Mouse (Mus musculus) myocyte (in vitro differentiated cells): Measurements from ENCODE around the gene D630045J12Rik.

Experiments used
- E2F4 ChIP-seq: IDR thresholded peaks from one replicate; pipeline ENCODE4 v1.6.1; 2011; ENCODE audit warnings: mild to moderate bottlenecking, control low read depth, moderate library complexity; ENCODE audit not compliant: insufficient read depth
- MAX ChIP-seq: IDR thresholded peaks from one replicate; pipeline ENCODE4 v1.6.1; 2011; ENCODE audit warnings: low read depth, mild to moderate bottlenecking, control low read depth
- MYOD1 ChIP-seq, 3 experiments: IDR thresholded peaks; one replicate each; pipeline ENCODE4 v1.6.1; 2011; ENCODE audit warnings: control low read depth in 2 of 3, low read depth in 2 of 3, mild to moderate bottlenecking in 2 of 3, moderate library complexity in 1 of 3; ENCODE audit not compliant: insufficient read length in 2 of 3, control insufficient read depth in 1 of 3
- MYOG ChIP-seq, 3 experiments: IDR thresholded peaks; one replicate each; pipeline ENCODE4 v1.6.1; 2011; ENCODE audit warnings: control low read depth in 2 of 3, low read depth in 2 of 3, mild to moderate bottlenecking in 2 of 3; ENCODE audit not compliant: insufficient read length in 2 of 3, control insufficient read depth in 1 of 3, insufficient read depth in 1 of 3
- POLR2A ChIP-seq: IDR thresholded peaks from one replicate; pipeline ENCODE4 v1.6.1; 2011; ENCODE audit warnings: low read depth, mild to moderate bottlenecking, control low read depth, moderate library complexity; ENCODE audit not compliant: insufficient read length
- USF1 ChIP-seq: IDR thresholded peaks from one replicate; pipeline ENCODE4 v1.6.1; 2011; ENCODE audit warnings: low read depth, mild to moderate bottlenecking, control low read depth, moderate library complexity

DNA sequence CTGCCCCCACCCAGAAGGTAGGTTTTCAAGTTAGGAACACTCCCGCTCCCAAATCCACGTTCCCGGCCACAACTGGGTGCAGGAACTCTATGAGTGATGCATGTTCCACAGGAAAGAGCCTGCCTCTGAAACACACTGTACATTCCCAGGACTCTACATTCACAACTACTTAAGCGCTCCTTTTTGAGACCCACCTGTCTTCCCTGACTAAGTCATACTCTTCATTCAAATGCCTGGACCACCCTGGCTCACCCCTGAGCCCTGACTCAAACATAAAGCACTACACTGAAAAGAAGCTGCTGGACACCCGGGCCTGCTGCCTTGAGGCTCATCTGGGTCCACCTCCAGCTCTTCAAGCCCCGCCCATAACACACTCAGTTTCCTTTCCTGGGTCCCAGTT lies 48.4 kb downstream of the D630045J12Rik start:
- no peak for TF ChIP-seq MAX
- TF ChIP-seq MYOG (IDR thresholded peaks at IDR 0.05; ENCODE audit: control insufficient read depth in 1 of 3, insufficient read depth in 1 of 3, insufficient read length in 2 of 3, low read depth in 2 of 3): no peak
- TF ChIP-seq POLR2A: no peak
- no peak for TF ChIP-seq E2F4
- TF ChIP-seq MYOD1 (IDR thresholded peaks at IDR 0.05; ENCODE audit: control insufficient read depth in 1 of 3, insufficient read length in 2 of 3, low read depth in 2 of 3): no peak
- no peak for TF ChIP-seq USF1
